Mouse (Mus musculus): ENCODE results near the gene Gm17416.

Gm17416 gene

GRCm38 (mm10) chr2:152604057-152604456 is 34.9 kb downstream of the Gm17416 start, which contains the start of gene Defb36:
Gene Defb36, plus strand, starts transcription at chr2:152604327.
- WGBS: 75% methylated on average over 15 of the region's 15 CpGs

- 81% methylated on average over 6 of the region's 6 CpGs for WGBS
Observed at GRCm38 (mm10) chr2:152607746-152608145, 38.6 kb downstream of the Gm17416 start.

- 95% methylated on average over 1 of the region's 1 CpGs for WGBS
Observed at GRCm38 (mm10) chr2:152608719-152609118, 39.6 kb downstream of the Gm17416 start.

GRCm38 (mm10) chr2:152612193-152612592 is 43.1 kb downstream of the Gm17416 start:
- 36% methylated on average over 8 of the region's 8 CpGs for WGBS

- WGBS: 9% methylated on average over 7 of the region's 7 CpGs
Observed at GRCm38 (mm10) chr2:152615563-152615962, 46.4 kb downstream of the Gm17416 start.

- 66% methylated on average over 6 of the region's 6 CpGs for WGBS
Observed at GRCm38 (mm10) chr2:152616470-152616869, 47.3 kb downstream of the Gm17416 start.

- WGBS: 67% methylated on average over 5 of the region's 5 CpGs
Observed at GRCm38 (mm10) chr2:152617374-152617773, 48.2 kb downstream of the Gm17416 start.

Measured in cerebral cortex, adult 2 months (tissue).